Mouse (Mus musculus) forebrain, postnatal 0 days (tissue): ENCODE results near the gene Minpp1. TPM values are rescaled to one million over a fixed set of nuclear protein-coding genes. Genes with fewer than 3 reads are reported as not detected.
A peak's percentile ranks its signal among the peaks of the same experiment; 100 is the strongest.

ENCODE experiments used
- ATAC-seq: fragments of 200-750 bp; cut with Nextera tagmentation; 2 replicates; pipeline ENCODE4 v1.8.0; 2017; ENCODE audit warnings: mild to moderate bottlenecking, moderate library complexity
- DNase-seq: peaks from one replicate; pipeline ENCODE4 v3.0.0-alpha.2; 2015
- H3K27ac ChIP-seq: fragments of 300-500 bp; sonication (generic); 2 replicates; pipeline ENCODE4 v1.5.1; 2014; ENCODE audit warnings: low read depth, mild to moderate bottlenecking, antibody characterized with exemption, low read length, moderate library complexity, mixed read lengths
- H3K27me3 ChIP-seq: fragments of 300-500 bp; sonication (generic); 2 replicates; pipeline ENCODE4 v1.6.1; 2014; ENCODE audit warnings: mild to moderate bottlenecking, low read length, mixed read lengths; ENCODE audit not compliant: insufficient read depth
- H3K36me3 ChIP-seq: fragments of 300-500 bp; sonication (generic); 2 replicates; pipeline ENCODE4 v1.6.1; 2014; ENCODE audit warnings: mild to moderate bottlenecking, moderate library complexity; ENCODE audit not compliant: insufficient read depth
- H3K4me1 ChIP-seq: fragments of 300-500 bp; sonication (generic); 2 replicates; pipeline ENCODE4 v1.6.1; 2014; ENCODE audit warnings: antibody characterized with exemption; ENCODE audit not compliant: insufficient read depth
- H3K4me2 ChIP-seq: fragments of 300-500 bp; sonication (generic); 2 replicates; pipeline ENCODE4 v1.6.1; 2014; ENCODE audit warnings: low read depth, mild to moderate bottlenecking, moderate library complexity
- H3K4me3 ChIP-seq: fragments of 300-500 bp; sonication (generic); 2 replicates; pipeline ENCODE4 v1.5.1; 2014; ENCODE audit warnings: low read depth, low read length, mixed read lengths
- H3K9ac ChIP-seq: fragments of 300-500 bp; sonication (generic); 2 replicates; pipeline ENCODE4 v1.6.1; 2014; ENCODE audit warnings: mild to moderate bottlenecking
- H3K9me3 ChIP-seq: fragments of 300-500 bp; sonication (generic); 2 replicates; pipeline ENCODE4 v1.6.1; 2016; ENCODE audit warnings: low read length
- CTCF ChIP-seq: sonication (generic); IDR thresholded peaks from 2 replicates; pipeline ENCODE4 v1.5.1; 2016; ENCODE audit warnings: antibody characterized with exemption, control low read depth, low read depth
- WGBS: fragments of 180-500 bp; shearing (Covaris S2); extraction: QIAGEN DNeasy Blood & Tissue Kit; methylation state at CpG from one replicate; pipeline ENCODE4 v1.1.7; 2014; 5-methylcytosine and 5-hydroxymethylcytosine counted together
- polyA plus RNA-seq: library from polyadenylated mRNA; unstranded; fragments of >200 nt; fragmentation: Nextera tagmentation; extraction: Ambion mirVana; gene quantifications from 2 replicates; pipeline ENCODE4 v1.2.1, GENCODE M21; 2015
- total RNA-seq: library from RNA; depleted of rRNA; stranded (reverse); fragments of >200 nt; gene quantifications from 2 replicates; pipeline ENCODE4 v1.2.3, GENCODE M21; 2014

Gene Minpp1
- total and polyA plus RNA-seq, 2 experiments from 2014 or later: 58.6 to 84.8 TPM

GRCm38 (mm10) chr19:32489166-32489895, 3.8 kb downstream of the Minpp1 start:
- H3K27me3 ChIP-seq: no peaks in the 10 kb centered on the region
- H3K9me3 ChIP-seq: no peaks in the 10 kb centered on the region
- no peak overlapping the region for H3K9ac ChIP-seq
- 81% methylated on average over 12 of the region's 12 CpGs for WGBS
- no peak overlapping the region for H3K27ac ChIP-seq
- H3K4me3 ChIP-seq: no peak overlapping the region
- H3K4me1 ChIP-seq: peaks cover 18% of the 10 kb centered on the region
- ATAC-seq (no peak), DNase-seq (no peak)
- H3K4me2 ChIP-seq: no peak overlapping the region
- H3K36me3 ChIP-seq: peaks cover 4% of the 10 kb centered on the region; the same call in 1 of the 2 replicates
- TF ChIP-seq CTCF: no peak

DNA sequence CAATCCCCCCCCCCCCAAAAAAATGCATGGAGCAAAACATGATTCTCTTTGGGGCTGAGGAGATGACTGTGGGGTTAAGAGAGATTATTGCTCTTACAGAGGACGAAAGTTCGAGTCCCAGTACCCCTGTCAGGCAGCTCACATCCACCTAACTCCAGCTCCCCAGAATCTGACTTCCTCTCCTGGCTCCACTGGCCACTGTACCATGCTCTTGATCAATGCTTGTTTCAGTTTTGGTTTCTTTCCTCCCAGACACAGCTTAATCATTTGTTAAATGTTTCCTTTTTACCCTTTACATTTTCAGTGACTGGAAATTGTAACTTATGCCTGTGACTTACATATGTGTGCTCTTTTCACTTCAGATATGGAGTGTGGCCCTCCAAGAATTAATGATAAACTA, 5.4 kb downstream of the Minpp1 start:
- H3K27me3 ChIP-seq: no peaks in the 10 kb centered on the region
- WGBS: 95% methylated on average over 2 of the region's 2 CpGs
- no peaks in the 10 kb centered on the region for H3K9me3 ChIP-seq
- H3K9ac ChIP-seq: no peak overlapping the region
- ATAC-seq (no peak), DNase-seq (no peak)
- no peak for TF ChIP-seq CTCF
- H3K36me3 ChIP-seq: peaks cover 4% of the 10 kb centered on the region; the same call in 1 of the 2 replicates
- no peak overlapping the region for H3K4me2 ChIP-seq
- H3K27ac ChIP-seq: no peak overlapping the region
- H3K4me1 ChIP-seq: peaks cover 13% of the 10 kb centered on the region
- H3K4me3 ChIP-seq: no peak overlapping the region

GRCm38 (mm10) chr19:32492339-32492738, 6.8 kb downstream of the Minpp1 start:
- no peaks in the 10 kb centered on the region for H3K27me3 ChIP-seq
- 0 out of 2 replicates have a peak, but pooled peaks have one; percentile 12 for TF ChIP-seq CTCF
- DNase-seq: no peak
- no peak overlapping the region for H3K4me3 ChIP-seq
- peaks cover 9% of the 10 kb centered on the region for H3K36me3 ChIP-seq
- no peaks in the 10 kb centered on the region for H3K9me3 ChIP-seq
- no peak overlapping the region for H3K4me2 ChIP-seq
- H3K4me1 ChIP-seq: peaks cover 4% of the 10 kb centered on the region
- no peak overlapping the region for H3K9ac ChIP-seq
- ATAC-seq: no peak
- H3K27ac ChIP-seq: no peak overlapping the region
- WGBS: 96% methylated on average over 3 of the region's 3 CpGs

- TF ChIP-seq CTCF: no peak
- no peak overlapping the region for H3K4me3 ChIP-seq
- H3K4me2 ChIP-seq: no peak overlapping the region
- no peak for DNase-seq
- H3K4me1 ChIP-seq: 0 out of 2 replicates have a peak, but pooled peaks cover 2% of the 10 kb centered on the region
- H3K9me3 ChIP-seq: no peaks in the 10 kb centered on the region
- no peak for ATAC-seq
- no peak overlapping the region for H3K27ac ChIP-seq
- WGBS: 96% methylated on average over 5 of the region's 5 CpGs
- H3K36me3 ChIP-seq: peaks cover 9% of the 10 kb centered on the region
- H3K9ac ChIP-seq: no peak overlapping the region
- H3K27me3 ChIP-seq: no peaks in the 10 kb centered on the region
These were observed 7.4 kb downstream of the Minpp1 start for GRCm38 (mm10) chr19:32492981-32493380.

DNA sequence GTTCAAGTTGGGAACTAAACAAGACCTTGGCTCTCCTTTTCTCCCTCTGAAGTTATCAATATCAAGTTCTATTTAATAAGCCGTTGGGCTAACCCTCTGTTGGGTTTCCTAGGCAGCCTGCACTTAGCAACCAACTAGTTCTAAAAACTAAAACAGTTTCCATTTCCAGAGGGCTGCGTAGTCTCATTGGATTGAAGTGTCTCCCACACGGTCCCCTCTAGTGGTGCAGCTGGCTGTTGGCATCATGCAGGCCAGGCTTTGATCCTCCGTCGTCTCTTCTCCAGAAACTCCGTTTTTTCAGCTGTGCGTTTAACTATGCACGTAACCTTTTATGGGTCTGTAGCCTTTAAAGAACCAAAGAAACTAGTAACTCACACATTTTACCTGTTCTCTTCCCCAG, 7.9 kb downstream of the Minpp1 start:
- ATAC-seq (no peak), DNase-seq (no peak)
- 75% methylated on average over 8 of the region's 8 CpGs for WGBS
- Histone ChIP-seq H3K4me2 (no peak overlapping the region), H3K4me1 (0 out of 2 replicates have a peak, but pooled peaks cover 2% of the 10 kb centered on the region), H3K9ac (no peak overlapping the region), H3K27me3 (no peaks in the 10 kb centered on the region), H3K9me3 (no peaks in the 10 kb centered on the region), H3K4me3 (no peak overlapping the region), H3K36me3 (peaks cover 13% of the 10 kb centered on the region), H3K27ac (no peak overlapping the region)
- 0 out of 2 replicates have a peak, but pooled peaks have one; percentile 23 for TF ChIP-seq CTCF

DNA sequence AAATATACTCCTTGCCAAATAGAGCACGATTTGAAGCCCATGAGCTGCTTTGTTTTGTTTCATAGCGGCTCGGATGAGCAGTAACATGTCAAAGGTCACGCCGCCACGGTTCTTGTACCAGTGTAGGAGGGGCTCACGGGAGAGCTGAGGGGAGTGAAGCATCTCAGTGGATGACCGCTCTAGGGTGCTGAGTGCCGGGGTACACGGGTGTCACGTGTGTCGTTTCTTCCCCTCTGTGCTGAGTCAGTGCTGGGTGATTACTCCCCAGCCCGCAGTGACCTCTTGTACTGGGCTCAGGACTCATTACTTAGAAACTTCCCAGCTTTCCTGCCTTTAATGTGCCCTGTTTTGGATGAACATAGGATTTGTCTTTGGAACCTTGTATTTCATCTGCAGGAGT, 9.0 kb downstream of the Minpp1 start:
- no peak for ATAC-seq
- Histone ChIP-seq H3K4me3 (no peak overlapping the region), H3K36me3 (peaks cover 17% of the 10 kb centered on the region), H3K9me3 (no peaks in the 10 kb centered on the region), H3K27me3 (no peaks in the 10 kb centered on the region), H3K4me2 (no peak overlapping the region), H3K27ac (no peak overlapping the region), H3K9ac (no peak overlapping the region), H3K4me1 (no peaks in the 10 kb centered on the region)
- no peak for TF ChIP-seq CTCF
- 92% methylated on average over 13 of the region's 13 CpGs for WGBS
- no peak for DNase-seq

GRCm38 (mm10) chr19:32495034-32495433, 9.5 kb downstream of the Minpp1 start:
- no peak for TF ChIP-seq CTCF
- H3K4me3 ChIP-seq: no peak overlapping the region
- H3K9ac ChIP-seq: no peak overlapping the region
- peaks cover 17% of the 10 kb centered on the region for H3K36me3 ChIP-seq
- H3K4me1 ChIP-seq: no peaks in the 10 kb centered on the region
- ATAC-seq (no peak), DNase-seq (no peak)
- H3K27ac ChIP-seq: no peak overlapping the region
- no peaks in the 10 kb centered on the region for H3K27me3 ChIP-seq
- no peaks in the 10 kb centered on the region for H3K9me3 ChIP-seq
- WGBS: 88% methylated on average over 11 of the region's 11 CpGs
- H3K4me2 ChIP-seq: no peak overlapping the region
